Mouse (Mus musculus): Measurements from ENCODE around the gene Pitpnc1. TPM values are rescaled to one million over a fixed set of nuclear protein-coding genes. Genes with fewer than 3 reads are reported as not detected.
A peak's percentile ranks its signal among the peaks of the same experiment; 100 is the strongest.

Pitpnc1 gene
- polyA plus RNA-seq, 1 experiment from 2014 or later: 15.1 TPM

DNA sequence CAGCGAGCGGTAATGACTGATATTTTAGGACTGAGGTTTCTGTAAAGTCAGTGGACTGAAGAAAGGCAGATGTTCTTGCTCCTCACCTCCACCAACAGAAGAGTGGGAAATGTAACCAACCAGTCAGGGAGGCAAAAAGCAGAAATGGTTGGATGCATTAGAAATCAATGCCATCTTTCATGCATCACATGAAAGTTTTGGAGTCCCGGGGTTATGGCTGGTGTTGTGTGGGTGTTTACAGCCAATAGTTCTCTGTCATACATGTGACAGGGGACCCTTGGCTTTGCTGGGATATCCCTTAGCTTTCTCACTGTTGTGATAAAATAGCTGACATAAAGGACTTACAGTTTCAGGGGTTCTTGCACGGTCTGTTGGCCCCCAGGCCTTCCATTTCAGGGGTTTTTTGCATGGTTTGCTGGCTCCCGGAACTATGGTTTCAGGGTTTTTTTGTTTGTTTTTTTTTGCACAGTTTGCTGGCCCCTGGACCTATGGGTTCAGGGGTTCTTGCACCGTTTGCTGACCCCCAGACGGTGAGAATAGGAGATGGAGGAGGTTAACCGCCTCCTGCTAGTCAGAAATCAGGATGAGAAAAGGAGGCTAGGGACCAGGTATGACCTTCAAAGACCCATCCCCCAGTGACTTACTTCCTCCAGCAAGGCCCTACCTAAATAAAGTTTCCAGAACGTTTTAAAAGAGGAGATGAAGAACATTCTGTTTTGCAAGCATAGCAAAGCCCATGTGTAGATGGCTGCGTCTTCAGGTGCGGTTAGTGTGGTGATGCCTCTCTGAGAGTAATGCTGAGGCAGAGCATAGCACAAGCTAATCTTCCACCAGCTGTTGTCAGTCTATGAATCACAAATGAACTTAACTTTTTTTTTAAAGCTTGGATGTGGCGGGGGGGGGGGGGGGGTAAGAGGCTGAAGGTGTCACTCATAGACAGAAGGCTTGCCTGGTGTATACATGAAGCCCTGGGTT lies 27.1 kb downstream of the Pitpnc1 start:
- peak; percentile 60 for DNase-seq (ENCODE audit: low spot score)

GRCm38 (mm10) chr11:107441050-107441449 lies 29.4 kb downstream of the Pitpnc1 start:
- no peak for DNase-seq (ENCODE audit: low spot score)

DNA sequence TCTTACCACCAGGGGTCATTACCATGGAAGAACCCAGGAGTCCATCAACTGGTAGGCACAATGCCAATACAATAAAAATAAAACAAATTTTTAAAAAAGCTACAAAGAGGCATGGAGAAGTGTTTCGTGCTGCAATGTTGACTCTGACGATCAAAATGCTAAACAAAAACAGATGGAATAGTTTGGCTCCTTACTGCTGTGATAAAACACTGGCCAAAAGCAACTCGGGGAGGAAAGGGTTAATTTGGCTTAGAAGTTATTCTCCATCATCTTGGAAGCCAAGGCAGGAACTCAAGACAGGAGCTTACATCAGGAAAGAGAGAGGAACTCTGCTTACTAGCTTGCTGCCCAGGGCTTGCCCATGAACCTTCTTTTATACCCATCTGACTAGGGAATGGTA lies 32.4 kb downstream of the Pitpnc1 start:
- DNase-seq (ENCODE audit: low spot score): no peak

DNA sequence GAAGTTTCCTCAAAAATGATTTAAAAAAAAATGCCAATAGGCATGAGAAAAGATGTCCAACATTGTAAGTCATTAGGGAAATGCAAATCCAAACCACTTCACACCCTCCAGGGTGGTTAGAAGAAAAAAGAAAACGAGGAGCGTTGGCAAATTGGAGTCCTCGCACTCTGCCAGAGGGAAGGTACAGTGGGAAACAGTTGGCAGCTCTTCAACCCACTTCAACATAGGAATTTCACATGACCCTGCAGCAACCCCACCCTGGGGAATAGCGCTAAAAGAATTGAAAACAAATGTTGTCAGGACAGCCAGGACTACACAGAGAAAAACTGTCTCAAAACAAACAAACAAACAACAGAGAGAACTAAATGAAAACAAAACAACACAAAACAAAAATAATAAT lies 32.8 kb downstream of the Pitpnc1 start:
- DNase-seq (ENCODE audit: low spot score): no peak

- DNase-seq (ENCODE audit: low spot score): no peak
These were observed 34.6 kb downstream of the Pitpnc1 start for GRCm38 (mm10) chr11:107435776-107436449.

GRCm38 (mm10) chr11:107431197-107431965 lies 39.1 kb downstream of the Pitpnc1 start:
- DNase-seq (ENCODE audit: low spot score): no peak

GRCm38 (mm10) chr11:107428011-107428410 lies 42.5 kb downstream of the Pitpnc1 start:
- no peak for DNase-seq (ENCODE audit: low spot score)

DNA sequence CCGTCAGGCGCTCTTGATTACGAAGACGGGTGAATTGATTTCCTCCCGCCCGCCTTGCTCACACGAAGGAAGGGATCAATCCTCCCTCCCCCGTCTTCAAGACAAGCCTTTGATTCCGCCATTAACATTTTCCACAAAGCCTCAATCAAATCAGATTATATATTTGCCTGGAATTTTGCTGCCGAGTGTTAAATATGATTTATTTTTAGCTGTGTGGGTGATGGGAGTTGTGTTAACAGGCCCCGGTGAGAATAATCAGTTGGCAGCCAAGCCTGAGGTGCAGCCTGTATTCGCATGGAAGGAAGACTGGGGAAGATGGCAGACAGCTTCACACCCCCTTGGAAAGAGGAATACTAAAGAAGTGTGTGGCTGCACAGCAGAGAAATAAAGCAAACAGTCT lies 46.3 kb downstream of the Pitpnc1 start:
- no peak for DNase-seq (ENCODE audit: low spot score)

DNA sequence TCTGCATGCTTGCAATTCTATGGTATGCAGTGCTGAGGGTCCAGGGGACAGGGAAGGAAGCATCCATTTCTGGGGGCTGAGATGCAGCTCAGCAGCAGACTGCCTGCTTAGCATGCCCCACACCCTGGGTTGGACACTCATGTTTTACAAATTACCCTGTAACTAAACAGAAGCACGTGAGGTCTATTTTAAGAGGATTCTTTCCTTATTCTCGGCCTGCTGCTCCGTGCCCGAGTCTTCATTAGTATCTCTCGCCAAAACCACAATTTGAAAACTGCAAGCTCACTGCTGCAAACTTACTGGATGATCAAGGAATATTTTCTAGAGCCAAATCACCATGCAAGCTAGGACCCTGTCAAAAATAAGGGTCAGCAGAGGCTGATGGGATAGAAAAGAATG lies 48.1 kb downstream of the Pitpnc1 start:
- DNase-seq (ENCODE audit: low spot score): no peak

GRCm38 (mm10) chr11:107421751-107422355 lies 48.6 kb downstream of the Pitpnc1 start:
- peak; percentile 14 for DNase-seq (ENCODE audit: low spot score)

- no peak for DNase-seq (ENCODE audit: low spot score)
These were observed 50.6 kb downstream of the Pitpnc1 start for GRCm38 (mm10) chr11:107419925-107420324.

DNA sequence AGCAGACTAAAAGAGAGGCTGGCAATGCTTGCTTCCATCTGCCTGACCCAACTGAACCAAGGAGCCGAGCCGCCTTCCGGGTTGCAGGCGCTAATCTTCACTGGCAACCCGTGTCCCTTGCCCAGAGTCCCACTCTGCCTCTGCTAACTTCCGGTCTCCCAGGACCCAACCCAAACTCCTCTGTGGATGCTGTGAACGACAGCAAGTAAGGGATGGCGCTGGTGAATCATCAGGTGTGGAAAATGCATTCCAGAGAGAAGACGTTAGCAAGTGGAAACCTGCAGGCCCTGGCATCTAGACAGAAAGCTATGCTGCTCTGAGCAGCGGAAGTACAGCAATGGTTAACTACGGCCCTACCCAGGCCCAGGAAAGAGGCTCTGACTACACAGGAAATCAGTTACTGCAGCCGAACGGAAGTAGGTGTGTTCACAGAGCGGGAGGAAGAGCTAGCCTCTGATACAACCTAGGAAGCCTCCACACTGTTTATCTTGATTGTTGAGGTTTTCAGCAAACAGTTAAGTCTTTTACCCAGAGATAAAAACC lies 53.4 kb downstream of the Pitpnc1 start:
- peak; percentile 92 for DNase-seq (ENCODE audit: low spot score)

DNA sequence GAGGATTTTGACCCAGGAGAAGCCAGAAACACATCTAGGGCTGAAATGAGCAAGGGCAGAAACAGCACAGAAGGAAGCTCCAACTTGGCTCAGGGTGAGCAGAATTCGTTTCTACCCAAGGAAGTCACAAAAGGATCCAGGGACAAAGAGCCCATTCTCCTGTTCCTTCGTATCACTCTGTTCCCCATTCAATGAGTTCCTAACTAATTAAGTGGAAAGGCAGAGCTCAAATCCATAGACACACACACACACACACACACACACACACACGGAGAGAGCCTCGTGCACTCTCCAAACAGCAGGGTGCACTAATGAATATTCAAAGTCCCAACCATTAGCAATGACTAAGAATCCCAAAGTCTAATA lies 54.0 kb downstream of the Pitpnc1 start:
- DNase-seq (ENCODE audit: low spot score): no peak

- DNase-seq (ENCODE audit: low spot score): no peak
These were observed 54.5 kb downstream of the Pitpnc1 start for GRCm38 (mm10) chr11:107415901-107416560.

GRCm38 (mm10) chr11:107414996-107415747 lies 55.3 kb downstream of the Pitpnc1 start:
- DNase-seq (ENCODE audit: low spot score): no peak

DNA sequence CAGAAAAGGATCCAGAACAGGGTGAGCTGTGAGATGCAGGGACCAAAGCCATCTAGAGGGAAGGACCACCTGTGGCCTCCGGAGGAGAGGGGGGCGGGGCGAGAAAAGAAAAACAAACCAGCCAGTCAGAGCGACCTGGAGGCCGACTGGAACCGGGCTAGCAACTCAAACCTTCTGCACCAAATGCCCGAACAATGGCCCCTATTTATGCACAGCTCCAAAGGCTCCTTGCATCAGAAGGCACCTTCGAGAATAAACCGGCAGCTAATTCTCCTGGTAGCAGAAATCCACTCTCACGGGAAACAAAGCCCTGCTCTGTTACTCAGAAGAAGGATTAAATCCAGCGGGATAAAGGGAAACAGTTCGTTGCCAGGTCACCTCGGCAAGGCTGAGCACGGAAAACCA lies 57.2 kb downstream of the Pitpnc1 start:
- peak; percentile 58 for DNase-seq (ENCODE audit: low spot score)

DNA sequence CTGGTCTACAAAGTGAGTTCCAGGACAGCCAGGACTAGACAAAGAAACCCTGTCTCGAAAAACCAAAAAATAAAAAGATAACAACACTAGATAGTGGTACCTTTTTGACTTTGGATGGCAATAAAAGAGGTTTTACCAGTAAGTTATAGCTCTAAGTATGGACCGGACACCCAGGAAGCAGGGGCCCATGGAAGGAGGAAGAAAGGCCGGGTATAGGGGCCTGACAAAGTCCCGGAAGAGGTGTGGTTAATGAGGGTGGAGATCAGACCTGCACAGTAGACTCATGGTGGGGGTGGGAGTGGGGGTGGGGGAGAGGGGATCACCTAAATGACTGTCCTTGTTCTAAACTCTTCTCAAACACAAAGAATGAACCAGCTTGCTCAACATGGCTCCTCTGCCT lies 58.4 kb downstream of the Pitpnc1 start:
- no peak for DNase-seq (ENCODE audit: low spot score)

DNA sequence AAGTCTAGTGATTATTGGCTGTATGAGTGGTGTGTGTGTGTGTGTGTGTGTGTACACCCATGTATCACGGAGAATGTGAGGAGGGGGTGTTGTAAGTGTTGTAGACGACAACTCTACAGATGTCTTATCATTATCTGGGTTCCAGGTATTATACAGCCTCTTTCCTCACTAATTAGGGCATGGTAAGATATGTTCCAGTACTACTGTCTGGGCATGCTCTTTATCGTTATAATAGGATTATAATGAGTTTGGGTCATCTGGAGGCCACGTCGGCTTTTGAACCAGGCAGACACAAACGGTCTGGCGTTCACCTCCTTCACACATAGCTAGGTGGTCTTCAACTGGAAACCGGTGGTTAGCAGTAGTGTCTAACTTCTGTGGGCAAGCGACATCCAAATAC lies 58.9 kb downstream of the Pitpnc1 start:
- DNase-seq (ENCODE audit: low spot score): no peak

- DNase-seq (ENCODE audit: low spot score): no peak
These were observed 59.7 kb downstream of the Pitpnc1 start for GRCm38 (mm10) chr11:107410804-107411203.

All from thymus, postnatal 0 days (tissue).